Mouse (Mus musculus) CH12F3 (cell line): ENCODE data around the gene Tmem190.
"Not testable (repeated sequence)": the region's sequence is repeated elsewhere in the genome, so short reads cannot be mapped to it uniquely, and the experiment has no call there.

Source experiments
- in situ Hi-C: fragments of 300-500 bp; cut with MboI; formaldehyde crosslinking; loops from 2 replicates; pipeline ENCODE4 v1.14.3; 2020; ENCODE audit warnings: low sequenced_read_pairs

The Tmem190 gene

DNA sequence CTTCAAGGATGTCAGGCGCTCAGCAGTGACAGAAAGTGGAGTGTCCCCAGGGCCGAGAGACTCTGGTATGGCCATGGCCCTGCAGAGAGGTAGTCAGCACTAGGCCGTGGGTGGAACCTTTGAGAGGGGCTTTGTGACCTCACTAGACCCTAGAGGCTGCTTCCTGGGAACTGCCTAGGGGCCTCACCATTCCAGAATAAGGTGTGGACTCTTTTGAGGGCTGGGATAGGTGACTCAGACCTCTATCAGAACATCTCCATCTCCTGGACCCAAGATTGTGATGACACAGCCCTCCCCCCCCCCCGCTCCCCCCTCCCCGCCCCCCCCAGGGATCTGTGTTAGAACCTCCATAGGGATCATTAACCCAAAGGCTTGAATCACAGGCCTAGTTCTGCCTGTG, 11.5 kb upstream of the Tmem190 start, which contains the start of gene Fam71e2:
Fam71e2 (minus strand) TSS at position 101 of the 400 bp plus-strand sequence.
- in situ Hi-C loops = no loop called here

DNA sequence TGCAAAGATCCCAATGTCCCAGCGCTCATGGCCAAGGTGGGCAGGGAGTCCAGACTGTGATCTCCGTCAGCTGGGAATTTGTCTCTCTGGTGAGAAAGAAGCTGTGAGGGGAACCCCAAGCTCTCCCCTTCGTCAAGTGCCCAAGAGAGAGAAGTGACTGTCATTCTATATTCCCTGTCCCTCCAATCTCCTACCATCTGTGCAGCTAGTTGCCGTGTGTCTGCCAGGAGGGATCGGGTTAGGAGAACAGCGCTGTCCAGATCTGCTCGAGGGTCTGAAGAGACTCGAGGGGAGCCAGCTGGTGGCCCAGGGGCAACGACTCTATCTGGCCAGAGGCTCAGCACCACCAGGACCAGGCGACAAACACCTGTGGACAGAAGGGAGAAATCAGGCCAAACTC, 6.6 kb upstream of the Tmem190 start:
- in situ Hi-C loops = no loop called here

DNA sequence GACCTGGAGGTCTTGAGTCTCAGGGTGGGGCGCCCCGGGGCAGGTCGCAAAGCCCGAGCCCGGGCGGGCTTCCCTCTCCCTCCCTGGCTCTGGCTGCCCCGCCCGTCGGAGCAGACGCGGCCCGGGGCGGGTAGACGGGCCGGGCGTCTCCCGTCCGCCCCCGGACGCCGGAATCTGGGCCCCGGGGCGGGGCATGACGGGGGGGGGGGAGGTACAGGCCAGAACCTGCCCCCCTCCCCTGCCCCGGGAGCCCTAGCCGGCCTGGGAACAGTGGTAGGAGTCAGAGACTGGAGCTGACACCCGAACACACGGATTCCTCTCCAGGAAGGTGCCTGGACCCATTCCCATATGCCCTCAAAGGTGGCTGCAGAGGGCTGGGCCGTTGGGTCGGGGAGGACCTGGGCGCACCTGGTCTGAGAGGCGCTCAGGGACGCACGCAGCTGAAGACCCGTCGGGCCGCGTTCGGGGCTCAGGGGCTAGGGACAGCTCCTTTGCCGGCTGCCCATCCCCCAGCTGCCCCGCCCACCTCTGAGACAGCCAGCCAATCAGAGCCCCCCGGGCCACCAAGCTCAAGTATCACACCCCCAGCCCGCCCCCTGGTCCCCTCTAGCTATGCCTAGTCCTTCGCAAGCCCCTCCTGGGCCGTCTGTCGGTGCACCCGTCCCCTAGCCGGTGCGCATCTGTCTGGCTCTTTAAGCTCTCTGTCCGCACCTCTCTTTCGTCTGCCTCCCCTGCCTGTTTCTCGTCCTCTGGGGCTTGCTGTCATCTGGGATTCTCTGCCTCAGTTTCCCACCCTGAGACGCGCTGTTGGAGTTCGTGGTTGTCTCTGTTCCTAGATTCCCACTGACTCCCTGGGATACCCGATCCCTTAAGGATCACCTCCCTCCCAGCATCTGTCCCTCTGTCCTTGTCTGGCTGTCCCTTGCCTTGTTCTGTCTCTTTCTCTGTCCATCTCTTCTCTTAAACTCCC, 5.6 kb upstream of the Tmem190 start:
- in situ Hi-C loops = no loop called here

DNA sequence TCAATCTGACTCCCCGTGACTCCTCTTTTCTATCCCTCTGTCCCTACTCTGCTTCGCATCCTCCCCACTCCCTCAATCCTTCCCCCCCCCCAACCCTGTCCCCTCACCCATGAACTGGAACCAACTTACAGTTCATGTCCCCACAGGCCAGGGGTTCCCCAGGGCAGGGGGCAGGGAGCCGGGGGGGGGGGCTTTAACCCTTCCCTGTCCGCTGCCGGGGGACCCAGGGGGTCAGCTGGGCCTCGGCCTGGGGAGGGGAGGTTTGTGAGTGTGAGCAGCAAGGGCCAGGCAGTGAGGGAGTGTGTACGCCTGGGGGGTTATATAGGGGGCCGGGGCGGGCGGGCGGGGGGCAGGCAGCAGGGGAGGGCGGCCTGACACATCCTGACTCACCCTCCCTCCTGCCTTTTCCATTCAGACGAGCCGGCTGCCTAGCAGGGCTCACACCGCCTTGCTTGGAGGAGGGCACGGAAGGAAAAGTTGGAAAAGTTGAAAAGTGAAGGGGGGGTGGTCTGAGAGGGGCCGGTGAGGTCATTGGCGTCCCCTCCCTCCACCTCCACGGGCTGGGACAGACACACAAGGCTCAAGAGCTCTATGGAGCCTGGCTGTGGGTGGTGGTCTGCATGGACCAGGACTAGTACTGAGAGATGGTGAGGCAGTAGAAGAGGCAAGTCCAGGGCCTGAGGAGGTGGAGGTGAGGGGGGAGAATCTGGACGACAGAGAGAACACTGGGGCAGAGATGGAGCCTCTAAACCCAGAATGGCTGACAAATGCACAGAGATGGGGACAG, 4.7 kb upstream of the Tmem190 start:
- in situ Hi-C loops = no loop called here

DNA sequence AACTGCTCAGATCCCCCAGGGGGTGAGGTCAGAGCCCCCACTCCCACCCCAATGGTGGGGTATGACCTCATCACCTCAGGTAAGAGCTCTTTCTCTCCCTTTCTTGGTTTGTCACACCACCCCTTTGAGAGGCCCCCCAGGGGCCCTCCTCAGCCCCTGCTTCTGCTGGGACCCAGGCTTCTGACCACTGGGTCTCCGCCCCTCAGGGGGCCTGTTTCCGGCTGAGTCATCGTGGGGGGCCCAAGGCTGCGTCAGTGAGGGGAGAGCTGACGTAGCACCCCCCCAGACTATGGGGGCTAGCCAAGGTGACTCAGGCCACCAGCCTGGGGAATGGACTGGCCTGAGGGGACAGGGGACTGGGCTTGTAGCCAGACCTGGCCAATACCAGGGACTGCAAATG, 2.8 kb upstream of the Tmem190 start:
- in situ Hi-C loops = no loop called here

DNA sequence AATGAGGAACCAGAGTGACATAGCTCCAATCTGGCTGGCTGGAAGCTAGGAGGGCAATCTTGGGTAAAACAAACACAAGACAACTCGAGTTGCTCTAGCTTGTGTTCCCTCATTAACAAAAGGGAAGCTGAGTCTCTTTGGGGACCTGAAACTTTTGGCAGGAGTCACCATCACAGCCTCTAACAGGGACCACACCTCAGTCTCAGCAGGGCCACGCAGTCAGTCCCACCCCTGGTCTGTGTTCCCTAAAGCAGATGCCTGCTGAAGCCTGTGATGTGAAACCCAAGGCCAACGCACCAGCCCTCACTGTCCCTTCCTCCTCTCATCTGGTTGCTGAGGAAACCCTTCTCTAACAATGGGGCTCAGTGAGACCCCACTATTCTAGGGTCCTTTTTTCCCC, 607 bp upstream of the Tmem190 start:
- in situ Hi-C loops = no loop called here

DNA sequence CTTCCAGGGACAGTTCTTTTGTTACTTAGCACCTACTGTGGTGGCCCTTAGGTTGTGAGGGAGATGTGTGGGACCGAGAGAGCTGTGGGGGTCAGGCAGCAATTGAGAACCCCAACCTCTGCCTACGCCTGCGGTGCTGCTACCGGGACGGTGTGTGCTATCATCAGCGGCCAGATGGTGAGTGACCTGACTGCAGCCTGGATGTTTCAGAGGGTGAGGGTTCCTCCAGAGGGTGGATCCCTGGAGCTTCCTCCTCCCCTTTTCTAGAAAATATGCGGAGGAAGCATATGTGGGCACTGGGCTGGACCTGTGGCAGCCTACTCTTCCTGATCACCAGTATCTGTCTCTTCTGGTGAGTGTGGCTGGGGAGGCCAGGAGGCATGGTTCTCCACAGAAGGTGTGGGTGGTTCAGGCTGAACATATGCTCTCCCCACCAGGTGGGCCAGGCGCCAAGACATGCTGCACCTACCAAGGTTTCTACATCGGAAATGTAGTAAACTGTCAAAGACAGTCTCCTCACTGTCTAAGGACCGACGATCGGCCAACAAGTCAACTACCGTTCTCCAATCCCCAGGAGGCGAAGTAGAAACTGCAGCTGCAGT, 1.0 kb downstream of the Tmem190 start:
- in situ Hi-C loops = no loop called here

DNA sequence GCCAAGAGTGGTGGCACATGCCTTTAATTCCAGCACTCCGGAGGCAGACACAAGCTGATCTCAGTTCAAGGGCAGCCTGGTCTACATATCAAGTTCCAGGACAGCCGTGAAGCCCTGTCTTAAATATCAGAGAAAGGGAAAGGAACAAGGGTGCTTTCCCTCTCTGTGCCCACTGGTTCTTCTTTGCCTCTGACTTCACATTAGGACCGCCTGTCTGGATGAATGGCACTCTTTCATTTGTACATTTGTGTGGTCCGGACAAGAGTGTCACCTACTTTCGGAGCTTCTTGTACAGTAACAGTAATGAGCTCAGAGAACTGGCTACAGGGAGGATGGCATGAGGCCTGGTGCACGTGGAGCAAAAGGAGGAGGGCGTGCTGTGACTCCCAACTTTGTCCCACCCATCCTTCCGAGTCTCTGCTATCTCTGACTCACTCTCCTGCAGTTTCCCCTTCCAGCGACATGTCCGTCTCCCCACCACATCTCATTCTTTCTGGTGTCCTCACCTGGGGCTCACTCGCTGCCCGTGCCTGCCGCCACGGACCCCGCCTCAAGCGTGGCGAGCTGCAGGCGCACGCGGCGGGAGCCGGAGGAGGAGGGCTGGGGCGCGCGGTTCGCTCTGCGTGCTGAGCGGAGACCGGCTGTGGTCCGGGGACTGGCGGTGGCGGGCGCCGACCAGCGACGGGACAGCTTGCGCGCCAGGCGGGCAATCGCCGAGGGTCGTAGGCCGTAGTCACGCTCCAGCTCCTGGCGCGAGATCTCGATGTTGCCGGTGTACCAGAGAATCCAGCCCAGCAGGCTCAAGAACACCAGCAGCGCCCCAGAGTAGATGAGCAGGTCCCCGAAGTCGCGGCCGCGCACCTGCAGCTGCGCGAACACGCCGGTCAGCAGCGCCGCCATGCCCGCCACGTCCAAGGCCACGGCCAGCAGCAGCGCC, 6.0 kb downstream of the Tmem190 start:
- in situ Hi-C loops = no loop called here

DNA sequence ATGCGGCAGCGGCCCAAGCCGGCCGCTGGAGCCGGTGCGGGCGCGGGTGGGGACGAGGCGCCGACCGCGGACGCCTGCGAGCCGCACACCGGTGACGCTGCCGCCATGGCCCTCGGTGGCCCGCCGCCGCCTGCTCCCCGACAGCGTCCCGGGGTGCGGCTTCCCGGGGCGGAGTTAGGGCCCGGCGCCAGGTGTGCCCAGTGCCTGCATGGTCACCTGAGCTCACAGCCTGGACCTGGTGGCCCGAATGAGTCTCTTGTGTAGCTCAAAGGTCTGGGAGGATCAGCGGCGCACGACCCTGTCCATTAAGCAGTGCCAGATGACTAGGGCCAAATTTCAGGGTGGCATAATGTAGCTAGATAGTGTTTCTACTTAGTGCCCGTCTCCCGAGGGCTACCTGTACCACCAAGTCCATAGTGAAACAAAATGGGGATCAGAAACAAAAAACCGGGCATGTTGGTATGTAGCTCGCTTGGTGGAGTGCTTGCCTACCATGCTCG, 6.7 kb downstream of the Tmem190 start, which contains the start of gene Tmem238:
Tmem238 (minus strand) TSS at position 221 of the 500 bp plus-strand sequence.
- in situ Hi-C loops = no loop called here

DNA sequence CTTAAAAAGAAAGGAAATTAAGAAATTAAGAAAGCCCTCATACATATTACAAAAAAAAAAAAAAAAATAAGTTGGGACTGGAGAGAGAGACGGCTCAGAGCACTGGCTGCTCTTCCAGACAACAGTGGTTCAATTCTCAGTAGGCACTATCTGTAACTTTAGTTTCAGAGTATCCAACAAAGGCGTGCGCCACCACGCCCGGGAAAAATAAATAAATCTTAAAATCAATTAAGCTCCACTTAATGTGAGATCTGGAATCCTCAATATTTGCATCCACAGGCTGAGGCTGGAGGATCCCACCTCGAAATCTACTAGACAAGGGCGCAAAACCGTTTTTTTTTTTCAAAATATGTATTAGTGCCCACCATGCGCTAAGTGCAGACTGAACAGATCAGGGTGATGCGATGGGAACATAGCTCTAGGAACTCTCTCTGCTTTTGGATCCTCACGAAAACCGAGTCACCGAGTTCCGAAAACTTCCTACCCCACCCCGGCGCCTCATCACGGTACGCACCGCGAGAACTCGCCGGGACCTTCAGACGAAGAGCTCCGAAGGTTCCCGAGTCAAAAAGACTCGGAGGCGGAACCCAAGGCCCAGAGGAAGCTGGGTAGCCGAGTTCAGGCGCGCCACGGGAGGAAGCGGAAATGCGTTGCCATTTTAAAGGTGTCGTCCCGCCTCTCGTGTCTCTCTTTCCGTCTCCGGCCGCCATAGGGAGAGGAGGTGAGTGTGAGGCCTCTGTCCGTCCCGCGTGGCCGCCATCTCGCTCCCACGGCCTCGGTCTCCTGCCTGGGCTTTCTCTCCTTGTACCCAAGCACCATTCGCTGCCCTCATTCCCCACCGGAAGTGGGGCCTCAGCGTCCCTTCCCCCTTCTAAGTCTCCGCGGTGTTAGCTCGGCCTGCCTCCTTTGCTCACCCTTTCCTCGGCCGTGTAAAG, 9.8 kb downstream of the Tmem190 start, which contains the start of gene Rpl28:
Rpl28 (plus strand) TSS at position 597 of the 935 bp plus-strand sequence.
- in situ Hi-C loops = no loop called here

DNA sequence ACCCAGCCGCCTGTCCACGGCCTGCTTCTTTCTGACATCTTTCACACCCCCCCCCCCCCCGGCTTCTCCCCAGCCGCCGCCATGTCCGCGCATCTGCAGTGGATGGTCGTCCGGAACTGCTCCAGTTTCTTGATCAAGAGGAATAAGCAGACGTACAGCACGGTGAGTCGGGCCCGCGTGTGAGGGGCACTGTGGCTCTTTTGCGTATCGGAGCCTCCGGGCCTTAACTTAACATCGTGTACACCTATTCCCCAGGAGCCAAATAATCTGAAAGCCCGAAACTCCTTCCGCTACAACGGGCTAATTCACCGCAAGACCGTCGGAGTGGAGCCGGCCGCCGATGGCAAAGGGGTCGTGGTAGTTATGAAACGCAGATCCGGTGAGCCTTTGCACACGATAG, 10.5 kb downstream of the Tmem190 start:
- in situ Hi-C loops = not testable (repeated sequence)

DNA sequence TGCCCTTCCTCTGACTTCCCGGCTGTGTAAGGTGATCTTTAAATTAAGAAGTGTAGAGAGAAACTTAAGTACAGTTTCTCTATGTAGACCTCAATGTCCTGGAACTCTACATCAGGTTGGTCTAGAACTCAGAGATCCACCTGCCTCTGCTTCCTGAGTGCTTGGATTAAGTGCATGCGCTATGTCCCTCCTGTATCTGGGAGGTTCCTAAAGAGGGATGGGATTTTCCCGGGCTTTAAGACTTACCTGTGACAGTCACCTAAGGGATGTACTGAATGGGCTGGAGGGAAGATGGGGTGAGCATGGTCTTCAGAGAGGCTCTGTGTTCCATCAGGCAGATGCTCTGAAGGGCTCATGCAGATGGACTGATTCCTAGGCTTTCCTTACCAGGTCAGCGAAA, 10.9 kb downstream of the Tmem190 start:
- in situ Hi-C loops = no loop called here

DNA sequence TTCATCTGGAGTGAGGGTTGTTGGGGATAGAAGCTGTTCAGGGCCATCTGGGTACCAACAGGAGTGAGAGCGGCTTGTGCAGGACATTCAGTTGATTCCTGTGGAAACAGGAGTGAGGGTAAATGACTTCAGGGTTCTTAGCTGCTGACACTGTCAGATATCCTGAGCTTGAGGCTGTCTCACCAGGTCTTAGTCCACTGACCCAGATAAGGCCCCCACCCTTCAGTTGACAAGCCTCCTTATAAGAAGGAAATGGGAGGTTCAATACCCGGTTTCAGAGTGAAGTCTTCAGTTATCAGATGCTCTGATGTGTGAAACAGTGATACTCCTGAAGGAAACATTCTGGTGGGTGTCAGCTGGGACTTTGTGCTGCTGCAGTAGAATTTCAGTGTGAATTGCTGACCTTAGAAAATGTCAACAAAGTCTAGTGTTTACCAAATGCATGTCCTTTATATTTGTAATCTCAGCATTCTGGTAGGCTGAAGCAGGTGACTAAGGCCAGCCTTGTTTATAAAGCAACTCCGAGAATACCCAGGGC, 12.0 kb downstream of the Tmem190 start:
- in situ Hi-C loops = no loop called here

DNA sequence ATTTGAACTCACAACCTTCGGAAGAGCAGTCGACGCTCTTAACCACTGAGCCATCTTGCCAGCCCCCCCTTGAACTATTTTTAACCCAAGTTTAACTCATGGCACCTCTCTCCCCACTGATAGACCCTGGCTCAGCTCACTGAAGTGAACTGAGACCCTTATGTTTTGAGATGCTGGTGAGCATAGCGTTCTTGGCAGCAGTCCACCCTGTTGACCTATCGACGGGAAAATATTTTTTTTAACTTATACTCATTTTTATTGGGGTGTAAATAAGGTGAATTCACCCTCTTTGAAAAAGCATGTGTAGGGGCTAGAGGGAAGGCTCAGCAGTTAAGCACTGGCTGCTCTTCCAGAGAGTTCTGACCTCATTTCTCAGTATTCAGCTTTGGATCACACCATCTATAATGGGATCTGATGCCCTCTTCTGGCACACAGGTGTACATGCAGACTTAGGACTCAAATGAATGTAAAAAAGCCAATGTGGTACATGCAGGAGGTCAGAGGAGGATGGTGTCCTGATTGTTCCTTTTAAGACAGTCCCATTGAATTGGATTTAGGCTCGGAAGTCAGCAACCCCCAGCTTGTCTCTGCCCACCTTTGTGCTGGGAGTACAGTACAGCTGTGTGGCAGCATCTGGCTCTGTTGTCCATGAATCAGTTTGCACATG, 13.2 kb downstream of the Tmem190 start:
- in situ Hi-C loops = no loop called here

DNA sequence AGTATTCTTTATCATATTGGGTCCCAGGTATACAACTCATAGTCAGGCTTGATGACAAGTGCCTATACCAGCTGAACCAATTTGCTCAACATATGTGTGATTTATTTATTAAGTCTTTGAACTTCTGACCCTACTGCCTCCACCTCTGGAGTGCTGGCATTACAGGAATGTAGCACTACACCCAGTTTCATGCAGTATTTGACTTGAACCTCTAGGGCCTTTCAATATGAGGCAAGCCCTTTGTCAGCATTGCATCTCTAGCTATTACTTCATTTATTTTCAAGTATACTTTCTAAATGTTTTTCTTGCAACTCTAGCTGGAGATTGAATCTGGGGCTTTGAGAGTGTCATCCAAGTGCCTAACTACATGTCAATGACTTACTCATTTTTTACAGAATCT, 19.5 kb downstream of the Tmem190 start:
- in situ Hi-C loops = no loop called here

DNA sequence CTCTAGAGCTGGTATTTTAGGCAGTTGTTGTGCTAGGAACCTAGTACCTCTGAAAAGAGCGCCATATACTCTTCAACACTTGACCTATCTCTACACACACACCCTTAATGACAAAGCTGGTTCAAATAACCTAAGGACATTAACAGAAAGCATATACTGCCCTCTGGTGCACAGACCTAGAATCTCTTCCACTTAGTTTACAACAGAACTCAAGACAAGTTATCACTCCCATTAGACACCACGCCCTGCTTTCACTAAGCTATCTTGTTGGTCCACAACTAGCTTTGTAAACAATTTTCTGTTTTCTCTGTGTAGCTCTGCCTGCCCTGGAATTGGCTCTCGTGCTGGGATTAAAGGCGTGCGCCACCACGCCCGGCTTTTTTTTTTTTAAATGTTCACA, 24.0 kb downstream of the Tmem190 start:
- in situ Hi-C loops = no loop called here

DNA sequence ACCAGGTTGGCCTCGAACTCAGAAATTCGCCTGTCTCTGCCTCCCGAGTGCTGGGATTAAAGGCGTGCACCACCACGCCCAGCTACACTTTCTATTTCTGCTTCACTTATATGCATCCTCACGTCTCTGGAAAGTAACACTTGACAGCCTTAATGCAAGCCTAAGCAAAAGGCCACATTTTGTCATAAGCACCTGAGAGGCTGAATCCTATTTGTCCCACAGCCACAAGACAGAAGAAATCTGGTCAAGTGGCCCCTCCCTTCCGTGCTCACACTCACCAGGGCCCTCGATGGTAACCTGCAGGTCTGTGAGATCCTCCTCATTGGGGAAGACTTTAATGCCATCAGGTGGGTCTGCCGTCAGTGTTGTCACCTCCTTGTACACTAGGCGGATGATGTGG, 28.4 kb downstream of the Tmem190 start:
- in situ Hi-C loops = not testable (repeated sequence)

DNA sequence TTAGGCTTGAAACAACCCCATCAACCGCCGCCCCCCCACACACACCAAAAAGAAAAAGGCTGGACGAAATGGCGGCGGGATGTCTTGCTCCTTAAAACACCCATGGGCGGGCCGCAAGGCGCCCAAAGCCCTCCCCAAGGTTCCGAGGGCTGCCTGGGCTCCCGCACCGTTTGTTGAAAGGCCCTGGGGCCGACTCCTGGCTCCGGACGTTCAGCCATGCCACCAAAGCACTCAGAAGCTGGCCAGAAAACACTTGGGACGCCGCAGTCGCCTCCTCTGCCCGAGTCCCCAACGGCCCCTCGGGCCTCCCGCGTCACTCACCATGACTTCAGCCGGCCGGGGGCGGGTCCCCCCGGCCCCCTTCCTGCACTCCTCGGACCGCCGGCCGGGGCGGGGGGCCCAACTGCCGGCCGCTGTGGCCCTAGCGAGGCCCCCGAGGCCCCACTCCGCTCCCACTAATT, 29.1 kb downstream of the Tmem190 start:
- in situ Hi-C loops = no loop called here
